Mouse (Mus musculus) neutrophil, adult 83 days (primary cell): ENCODE results near the gene Gm3417. TPM values are rescaled to one million over a fixed set of nuclear protein-coding genes. Genes with fewer than 3 reads are reported as not detected.

Experiments
- total RNA-seq, 2 experiments: library from RNA; stranded (reverse); gene quantifications; one replicate each; pipeline ENCODE4 v1.2.4; 2023

Gene Gm3417
- not detected for total RNA-seq

GRCm38 (mm10) chr17:14978362-14979038 lies at the start of gene Gm3417, which contains the start of gene 9030025P20Rik:
Gene Gm3417, minus strand, starts transcription at chr17:14978790.
Gene 9030025P20Rik, plus strand, starts transcription at chr17:14978468.

GRCm38 (mm10) chr17:15009706-15010413 lies 31.3 kb upstream of the Gm3417 start, which contains the start of gene Gm3435:
Gene Gm3435, plus strand, starts transcription at chr17:15010176.

DNA sequence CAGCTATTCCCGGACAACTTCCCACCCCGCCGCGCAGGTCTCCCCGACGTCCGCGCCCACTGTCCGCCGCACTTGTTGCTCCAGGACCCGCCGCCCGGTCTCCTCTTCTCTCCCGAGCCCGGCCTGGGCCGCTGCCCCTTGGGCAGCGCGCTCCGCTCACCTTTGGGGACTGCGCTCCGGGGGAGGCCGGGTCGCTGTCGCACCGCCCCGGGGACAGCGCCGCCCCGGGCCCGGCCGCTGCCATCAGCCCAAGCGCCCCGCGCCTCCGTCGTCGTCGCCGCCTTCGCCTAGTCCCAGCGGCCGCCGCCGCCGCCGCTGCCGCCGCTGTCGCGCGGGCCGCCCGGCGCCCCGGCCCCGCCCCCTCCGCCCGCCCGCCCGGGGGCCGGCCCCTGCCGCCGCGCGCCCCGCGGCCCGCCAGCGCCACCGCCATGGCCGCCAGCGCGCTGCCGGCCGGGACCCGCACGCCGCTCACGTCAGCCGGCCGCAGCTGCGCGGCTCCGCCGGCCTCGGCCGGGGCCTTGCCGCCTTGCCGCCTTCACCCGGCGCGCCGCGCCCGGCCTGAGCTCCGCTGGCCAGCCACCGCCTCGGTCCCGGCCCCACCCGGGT lies 17.5 kb downstream of the Gm3417 start, which contains the start of gene Phf10:
Gene Phf10, minus strand, starts transcription at position 323 of the 606 bp plus-strand sequence.

DNA sequence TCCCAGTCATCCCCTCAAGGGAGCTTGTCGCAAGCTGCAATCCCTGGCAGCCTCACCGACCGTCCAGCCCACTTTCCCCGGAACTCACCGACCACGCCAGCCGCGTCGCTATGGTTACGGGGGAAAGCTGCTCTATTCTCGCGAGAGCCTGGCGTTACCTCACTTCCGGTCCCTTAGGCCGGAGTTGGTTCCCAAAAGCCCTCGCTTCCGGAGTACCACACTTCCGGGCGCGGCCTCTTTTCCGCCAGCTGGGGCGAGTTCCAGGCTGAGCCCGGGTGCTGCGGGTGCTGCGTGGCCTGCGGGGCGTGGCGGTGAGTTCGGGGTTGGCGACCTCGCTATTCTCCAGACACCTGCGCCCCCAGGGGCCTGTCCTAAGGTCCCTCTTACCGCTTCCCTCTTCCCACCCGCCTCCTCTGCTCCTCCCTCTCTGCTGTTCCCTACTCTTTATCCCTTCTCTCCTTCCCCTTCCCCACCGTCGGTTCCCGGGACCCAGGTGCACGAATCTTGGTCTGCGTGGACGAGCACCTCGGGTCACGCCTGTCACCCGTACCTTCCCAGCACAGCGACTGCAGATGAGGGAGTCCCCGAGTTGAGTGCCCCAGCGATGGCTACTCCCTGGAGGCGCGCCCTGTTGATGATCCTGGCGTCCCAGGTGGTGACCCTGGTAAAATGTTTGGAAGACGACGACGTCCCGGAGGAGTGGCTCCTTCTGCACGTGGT lies 35.4 kb downstream of the Gm3417 start, which contains the start of the genes Wdr27 and 1600012H06Rik:
Gene Wdr27, minus strand, starts transcription at position 150 of the 720 bp plus-strand sequence.
Gene 1600012H06Rik, plus strand, starts transcription at position 176 of the 720 bp plus-strand sequence.

Other genes with a start within 250 kb of the Gm3417 start
- gene Wdr27, start 35.6 kb downstream of the Gm3417 start, total RNA-seq, result under 1 TPM; 0.92 to 0.99 TPM
- 10 to 100 TPM; 19.2 to 24.0 TPM for gene 1600012H06Rik, start 35.6 kb downstream of the Gm3417 start, total RNA-seq
- gene Phf10, start 17.5 kb downstream of the Gm3417 start, total RNA-seq, result 10 to 100 TPM; 55.3 to 59.6 TPM
- gene 9030025P20Rik, start 322 bp downstream of the Gm3417 start, total RNA-seq, result 10 to 100 TPM; 18.1 to 20.0 TPM
- 1 to 10 TPM; 6.0 to 9.9 TPM for gene Gm3435, start 31.4 kb upstream of the Gm3417 start, total RNA-seq
- gene Ermard, start 62.4 kb upstream of the Gm3417 start, total RNA-seq, result 100 to 1,000 TPM; 102 to 109 TPM
- gene Tcte3, start 62.7 kb upstream of the Gm3417 start, total RNA-seq, result 1 to 10 TPM; 3.2 to 3.4 TPM
- gene Gm3448, start 62.7 kb upstream of the Gm3417 start, total RNA-seq, result 1 to 10 TPM; 7.4 to 8.2 TPM